Mouse (Mus musculus) neutrophil, adult 5-6 weeks (primary cell): Measurements from ENCODE around the gene Hhat. TPM values are rescaled to one million over a fixed set of nuclear protein-coding genes. Genes with fewer than 3 reads are reported as not detected.

ENCODE experiments used
- ATAC-seq: fragments of 151-379, 151-347 bp; 2 replicates; pipeline ENCODE4 v1.8.0; 2017; ENCODE audit warnings: mild to moderate bottlenecking, moderate TSS enrichment; ENCODE audit not compliant: insufficient number of reproducible peaks, poor library complexity, low FRiP score, severe bottlenecking; ENCODE audit errors: extremely low read depth
- total RNA-seq: library from RNA; stranded (forward); fragments of 200-1000 nt; gene quantifications from 2 replicates; pipeline ENCODE4 v1.2.3, GENCODE M21; 2017

Hhat gene
- total RNA-seq, 1 experiment from 2014 or later = 3.7 TPM

- no peak for ATAC-seq
Measured at GRCm38 (mm10) chr1:192682219-192682951, 88.6 kb downstream of the Hhat start.

GRCm38 (mm10) chr1:192677236-192677635 lies 93.8 kb downstream of the Hhat start:
- no peak for ATAC-seq

GRCm38 (mm10) chr1:192663608-192664007 lies 107.4 kb downstream of the Hhat start:
- ATAC-seq = no peak

- ATAC-seq = no peak
Measured at GRCm38 (mm10) chr1:192663092-192663491, 107.9 kb downstream of the Hhat start.

GRCm38 (mm10) chr1:192661612-192662011 lies 109.4 kb downstream of the Hhat start:
- no peak for ATAC-seq

- no peak for ATAC-seq
Measured at GRCm38 (mm10) chr1:192657417-192657816, 113.6 kb downstream of the Hhat start.

- no peak for ATAC-seq
Measured at GRCm38 (mm10) chr1:192651981-192652605, 118.9 kb downstream of the Hhat start.

GRCm38 (mm10) chr1:192650586-192650985 lies 120.4 kb downstream of the Hhat start:
- no peak for ATAC-seq

GRCm38 (mm10) chr1:192650023-192650422 lies 121.0 kb downstream of the Hhat start:
- no peak for ATAC-seq

GRCm38 (mm10) chr1:192649233-192649632 lies 121.8 kb downstream of the Hhat start:
- no peak for ATAC-seq

GRCm38 (mm10) chr1:192647361-192647760 lies 123.7 kb downstream of the Hhat start:
- ATAC-seq = no peak

GRCm38 (mm10) chr1:192642126-192642525 lies 128.9 kb downstream of the Hhat start:
- ATAC-seq = no peak

GRCm38 (mm10) chr1:192639175-192639574 lies 131.8 kb downstream of the Hhat start:
- no peak for ATAC-seq

GRCm38 (mm10) chr1:192621843-192622242 lies 149.2 kb downstream of the Hhat start:
- no peak for ATAC-seq

GRCm38 (mm10) chr1:192613271-192613670 lies 157.8 kb downstream of the Hhat start:
- no peak for ATAC-seq

GRCm38 (mm10) chr1:192611996-192612739 lies 158.9 kb downstream of the Hhat start:
- ATAC-seq = no peak

GRCm38 (mm10) chr1:192606876-192607275 lies 164.1 kb downstream of the Hhat start:
- no peak for ATAC-seq

GRCm38 (mm10) chr1:192604413-192604812 lies 166.6 kb downstream of the Hhat start:
- ATAC-seq = no peak

GRCm38 (mm10) chr1:192603556-192603955 lies 167.5 kb downstream of the Hhat start:
- no peak for ATAC-seq

- no peak for ATAC-seq
Measured at GRCm38 (mm10) chr1:192601206-192601605, 169.8 kb downstream of the Hhat start.
